Mouse (Mus musculus) heart, adult 11 months (tissue): ENCODE results near the gene Prokr1.

Experiments
- DNase-seq: peaks from one replicate; pipeline ENCODE4 v3.0.0; 2022

Prokr1 gene

DNA sequence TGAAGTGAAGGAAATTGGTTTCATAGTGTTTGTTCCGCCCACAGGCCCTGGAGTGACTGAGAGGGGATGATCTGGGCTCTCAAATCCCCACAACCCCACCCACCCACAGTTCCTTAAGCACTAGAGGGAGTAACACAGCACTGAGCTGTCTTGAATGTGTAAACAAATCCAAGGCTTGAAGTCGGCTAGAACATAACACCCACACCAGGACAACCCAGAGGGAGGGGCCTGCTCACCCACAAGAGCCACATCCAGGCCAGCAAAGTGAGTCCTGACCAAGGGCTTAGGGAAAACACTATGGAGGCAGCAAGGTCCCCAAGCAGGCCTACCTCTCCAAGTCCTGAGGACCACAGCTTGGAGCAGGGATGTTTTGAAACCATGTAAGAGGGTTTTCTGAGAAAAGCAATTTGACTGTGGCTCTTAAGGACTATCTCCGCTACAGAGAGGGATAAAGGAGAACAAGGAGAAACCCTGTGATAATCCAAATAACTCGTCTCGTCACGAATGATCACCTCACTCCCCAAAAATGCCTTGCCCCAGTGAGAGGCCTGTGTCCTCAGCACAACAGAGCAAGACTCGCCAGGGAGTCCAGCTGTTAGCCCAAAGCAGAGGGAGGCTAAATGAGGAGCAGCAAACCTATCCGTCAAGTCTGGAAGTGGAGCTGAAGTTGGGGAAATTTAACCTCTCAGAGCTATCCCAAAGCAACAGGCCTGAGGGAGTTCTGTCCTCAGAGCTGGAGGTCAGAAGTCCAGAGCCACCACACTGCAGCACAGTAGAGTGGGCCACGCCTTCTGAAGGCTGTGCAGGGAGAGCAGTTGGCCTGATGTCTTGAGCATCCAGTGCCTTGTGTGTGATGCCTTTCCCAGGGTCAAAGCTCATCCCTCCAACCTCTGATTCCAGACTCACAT, 22.6 kb downstream of the Prokr1 start:
- peak; percentile 97 for DNase-seq

DNA sequence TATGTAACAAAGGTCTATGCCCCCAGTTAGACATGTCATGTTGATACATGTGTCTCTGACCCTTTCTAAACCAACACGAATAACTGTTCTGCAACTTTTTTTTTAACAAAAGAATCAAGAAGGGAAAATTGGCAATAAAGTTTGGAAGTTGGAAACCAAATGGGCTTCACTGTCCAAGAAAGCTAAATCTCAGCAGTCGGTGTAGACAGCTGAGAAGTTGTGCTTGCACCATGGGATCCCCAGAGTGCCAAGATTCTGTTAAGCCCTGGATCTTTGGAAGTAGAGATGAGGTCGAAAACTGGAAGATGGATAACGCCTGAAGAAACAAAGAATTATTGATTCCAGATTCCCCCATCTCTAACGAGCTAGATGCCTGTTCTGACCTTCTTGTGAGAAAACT, 25.4 kb downstream of the Prokr1 start:
- DNase-seq = peak; percentile 95

GRCm38 (mm10) chr6:87564356-87564755, 26.2 kb downstream of the Prokr1 start:
- DNase-seq = no peak

- DNase-seq = peak; percentile 29
These were observed 36.8 kb downstream of the Prokr1 start for GRCm38 (mm10) chr6:87553724-87554123.

DNA sequence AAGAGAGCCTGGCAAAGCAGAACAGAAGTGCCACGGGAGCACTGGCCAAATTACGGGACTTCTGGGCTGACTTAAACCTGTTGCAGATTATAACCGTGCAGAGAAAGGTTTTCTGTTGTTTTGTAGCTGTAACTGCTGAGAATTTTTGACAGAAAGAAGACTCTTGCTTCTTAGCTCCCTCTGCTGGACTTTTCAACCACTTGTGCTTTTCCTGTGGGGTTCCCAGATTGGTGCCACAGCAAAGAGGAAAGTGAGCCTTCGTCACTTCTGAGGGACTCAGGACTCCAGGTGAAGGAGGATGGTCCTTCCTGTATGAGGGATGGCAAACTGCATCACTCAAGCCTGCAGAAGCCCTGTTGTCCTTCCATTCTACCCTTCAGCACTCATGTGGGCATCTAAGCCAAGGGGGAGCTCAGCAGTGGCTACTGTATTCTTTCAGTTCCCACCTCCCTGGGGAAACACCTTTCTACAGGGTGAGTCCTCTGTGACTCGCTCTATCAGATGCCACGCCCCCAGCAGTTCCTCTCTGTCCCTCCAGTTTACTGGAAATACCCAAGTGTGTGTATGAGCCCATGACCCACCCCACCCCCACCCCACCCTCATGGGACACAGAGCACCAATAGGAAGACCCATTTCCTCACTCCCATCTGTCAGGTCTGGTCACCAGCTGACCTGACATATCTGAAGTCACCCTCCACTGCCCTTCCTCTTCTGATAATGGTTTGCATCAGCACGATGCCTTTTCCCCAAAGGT, 38.3 kb downstream of the Prokr1 start:
- peak; percentile 90 for DNase-seq

- DNase-seq = no peak
These were observed 42.7 kb downstream of the Prokr1 start for GRCm38 (mm10) chr6:87547836-87548235.

GRCm38 (mm10) chr6:87547431-87547830, 43.1 kb downstream of the Prokr1 start:
- DNase-seq = peak; percentile 33

GRCm38 (mm10) chr6:87545331-87546217, 45.0 kb downstream of the Prokr1 start:
- peak; percentile 85 for DNase-seq

DNA sequence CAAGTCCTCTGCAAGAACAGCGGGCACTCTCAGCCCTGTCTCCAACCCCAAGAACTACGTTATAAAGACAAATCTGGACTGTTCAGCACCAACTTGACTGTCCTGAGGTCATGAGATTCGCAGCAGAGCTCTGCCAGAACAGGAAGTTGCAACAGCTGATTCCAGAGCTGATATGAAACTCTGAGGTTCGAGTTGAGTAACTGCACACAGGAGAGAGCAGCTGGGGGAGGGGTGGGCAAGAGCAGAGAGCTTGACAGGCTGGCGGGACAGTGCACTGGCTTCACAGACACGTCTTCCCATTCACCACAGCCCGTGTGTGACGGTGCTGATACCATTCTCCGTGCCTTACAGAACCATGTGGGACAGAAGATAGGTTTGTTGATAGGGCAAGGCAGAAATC, 48.5 kb downstream of the Prokr1 start:
- DNase-seq = peak; percentile 98

DNA sequence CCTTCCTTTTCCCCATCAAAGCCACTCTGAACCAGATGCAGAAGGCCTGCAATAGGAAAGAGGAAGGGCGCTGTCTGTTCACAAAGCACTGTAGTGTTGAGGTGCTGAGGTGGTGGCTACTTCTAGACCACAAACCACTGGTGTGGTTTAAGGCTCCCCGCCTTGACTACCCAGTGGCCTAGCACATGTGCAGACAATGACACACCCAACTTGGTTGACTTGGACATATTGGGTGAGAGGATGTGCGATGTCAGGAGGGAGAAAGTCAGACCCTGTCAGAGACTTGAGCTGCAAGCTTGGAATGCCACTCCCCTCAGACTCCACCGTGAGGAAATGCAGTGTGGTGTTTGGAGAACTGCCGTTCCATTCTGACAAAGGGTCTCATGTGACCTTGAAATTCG, 49.4 kb downstream of the Prokr1 start:
- peak; percentile 97 for DNase-seq

GRCm38 (mm10) chr6:87538376-87539270, 51.9 kb downstream of the Prokr1 start:
- peak; percentile 67 for DNase-seq

DNA sequence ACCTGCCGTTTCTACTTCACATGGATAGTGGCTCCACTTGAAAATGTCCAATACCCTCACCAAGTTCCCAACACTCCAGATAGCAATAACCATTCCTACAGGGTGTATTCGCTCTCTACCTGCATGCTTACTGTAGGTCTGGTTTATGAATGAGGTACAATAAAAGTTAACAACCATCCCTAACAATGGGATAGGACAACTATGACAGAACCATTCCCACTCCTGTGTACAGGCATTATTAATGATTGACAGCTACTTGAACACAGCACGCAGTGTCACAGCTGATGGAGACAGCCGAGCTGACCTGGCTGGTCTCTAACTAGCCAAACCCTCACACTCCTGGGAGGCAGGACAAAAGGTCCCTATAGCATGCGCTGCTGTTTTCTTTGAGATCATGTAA, 52.9 kb downstream of the Prokr1 start:
- DNase-seq = no peak

GRCm38 (mm10) chr6:87536270-87536669, 54.3 kb downstream of the Prokr1 start:
- peak; percentile 62 for DNase-seq

DNA sequence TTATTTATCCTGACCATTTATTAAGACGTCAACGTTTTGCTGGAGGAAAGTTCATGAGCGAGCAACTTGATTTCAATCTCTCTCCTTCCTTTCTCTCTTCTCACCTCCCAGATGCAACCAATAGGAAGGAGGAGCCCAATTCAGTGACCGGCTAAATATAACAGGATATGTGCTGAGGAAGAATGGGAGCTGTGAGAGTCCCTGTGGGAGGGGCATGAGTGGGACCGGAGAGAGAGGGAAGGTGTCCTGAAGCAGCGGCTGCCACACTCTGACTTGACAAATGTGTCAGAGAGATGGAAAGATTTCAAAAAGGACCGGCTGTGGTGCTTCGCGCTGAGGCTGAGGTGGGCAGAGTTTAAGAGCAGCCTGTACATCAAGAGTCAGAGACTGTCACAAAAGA, 54.9 kb downstream of the Prokr1 start:
- peak; percentile 91 for DNase-seq

DNA sequence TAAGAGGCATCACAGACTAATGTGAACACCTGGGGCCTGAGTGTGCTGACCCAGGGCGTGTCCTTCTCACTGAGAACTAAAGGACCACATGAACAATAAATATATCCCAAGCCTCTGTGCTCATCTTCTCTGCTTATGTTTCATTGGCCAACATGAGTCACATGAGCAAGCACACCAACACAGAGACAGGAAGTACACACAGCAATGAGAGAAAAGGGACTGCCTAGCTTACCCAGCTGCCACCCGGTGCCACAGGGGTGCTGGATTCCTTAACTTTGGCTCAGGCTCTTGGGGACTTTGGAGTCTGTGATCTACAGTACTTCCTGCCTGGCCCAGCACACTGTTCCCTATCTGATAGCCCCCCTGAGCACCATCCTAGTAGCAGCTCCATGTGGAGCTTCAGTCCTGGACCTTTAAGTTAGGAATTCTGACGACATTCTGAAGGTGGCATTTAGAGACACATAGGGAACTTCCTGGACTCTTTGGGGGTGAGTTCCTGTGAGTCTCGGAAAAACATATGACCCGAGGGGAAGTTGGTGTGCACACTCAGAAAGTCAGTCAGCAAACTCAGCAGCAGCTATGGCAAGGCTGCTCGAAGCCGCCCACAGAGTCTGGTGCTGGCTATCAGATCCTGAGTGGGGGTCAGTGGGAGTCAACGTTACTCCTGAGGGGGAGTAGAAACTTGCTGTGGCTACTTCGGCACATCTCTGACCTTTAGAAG, 55.5 kb downstream of the Prokr1 start:
- DNase-seq = peak; percentile 95

DNA sequence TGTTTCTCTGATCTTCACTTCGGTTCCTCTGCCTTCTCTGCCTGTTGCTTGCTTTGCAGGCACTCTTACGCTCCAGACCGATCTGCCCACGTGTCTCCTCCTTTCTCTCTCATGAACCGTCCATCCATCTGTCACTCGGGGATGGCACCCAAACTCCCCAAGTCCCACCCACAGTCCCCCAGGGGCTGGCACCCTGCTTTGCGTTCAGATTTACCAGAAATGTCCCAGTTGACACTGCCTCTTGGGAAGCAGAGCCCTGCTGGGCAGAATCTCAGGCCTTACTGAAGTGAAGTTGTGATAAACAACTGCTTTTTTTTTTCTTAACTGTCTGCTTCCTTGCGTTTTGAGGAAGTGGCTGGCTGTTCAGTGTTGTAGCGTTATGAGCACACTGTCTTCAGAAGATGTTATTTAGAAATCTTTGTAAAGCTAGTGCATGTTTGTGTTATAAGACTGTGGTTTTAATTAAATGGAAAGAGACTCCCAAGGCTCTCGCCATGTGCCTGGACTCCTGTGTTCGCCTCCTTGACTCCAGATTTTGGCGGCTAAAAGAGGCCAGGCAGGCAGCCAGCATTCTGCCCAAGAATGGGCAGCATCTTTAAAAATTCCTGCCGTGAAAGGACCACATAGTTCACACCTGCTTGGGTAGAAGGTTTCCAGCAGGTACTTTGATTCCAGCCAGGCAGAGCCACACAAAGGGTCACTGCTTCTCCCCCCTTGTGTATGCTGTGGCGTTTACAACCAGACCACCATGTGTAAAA, 57.4 kb downstream of the Prokr1 start, which contains the start of gene Arhgap25:
TSS of gene Arhgap25 (minus strand) at position 307 of the 758 bp plus-strand sequence.
- DNase-seq = peak; percentile 94

GRCm38 (mm10) chr6:87531456-87532015, 59.0 kb downstream of the Prokr1 start:
- DNase-seq = peak; percentile 66

DNA sequence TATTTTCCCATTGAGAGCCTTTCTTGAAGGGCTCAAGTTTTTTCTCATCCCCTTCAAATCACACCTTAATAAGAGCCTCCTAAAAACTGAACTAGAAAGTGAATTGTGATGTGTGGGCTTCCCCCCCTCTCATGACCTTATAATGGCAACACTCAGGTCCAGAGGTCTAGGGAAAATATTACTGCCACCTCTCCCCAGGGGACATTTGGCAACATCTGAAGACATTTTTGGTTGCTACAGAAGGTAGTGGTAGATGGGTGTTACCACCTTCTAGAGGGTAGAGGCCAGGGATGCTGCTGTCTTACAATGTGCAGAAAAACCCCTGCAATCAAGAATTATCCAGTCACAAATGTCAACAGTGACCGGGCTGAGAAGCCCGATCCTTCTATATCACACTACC, 60.2 kb downstream of the Prokr1 start:
- peak; percentile 31 for DNase-seq
